Mouse (Mus musculus) heart, adult 2 months (tissue): ENCODE data around the gene Slc35f6.

Experiments used
- CTCF ChIP-seq: fragments of 200-600 bp; IDR thresholded peaks from 2 replicates; pipeline ENCODE4 v1.8.1; 2022; ENCODE audit warnings: antibody characterized with exemption, mild to moderate bottlenecking, moderate library complexity
- EP300 ChIP-seq: fragments of 200-500 bp; IDR thresholded peaks from 2 replicates; pipeline ENCODE4 v1.6.1; 2011; ENCODE audit warnings: low read depth, low read length, control low read depth; ENCODE audit not compliant: insufficient read depth
- POLR2A ChIP-seq: fragments of 200-500 bp; IDR thresholded peaks from 2 replicates; pipeline ENCODE4 v1.6.1; 2011; ENCODE audit warnings: mild to moderate bottlenecking, low read depth, low read length, control low read depth; ENCODE audit not compliant: insufficient read depth

GRCm38 (mm10) chr5:30670091-30670490, 22.4 kb downstream of the Slc35f6 start:
- TF ChIP-seq CTCF (no peak), POLR2A (no peak), EP300 (no peak)
